Mouse (Mus musculus) embryonic facial prominence, embryonic 11.5 days (tissue): ENCODE data around the gene Cwc22. TPM values are rescaled to one million over a fixed set of nuclear protein-coding genes. Genes with fewer than 3 reads are reported as not detected.

Experiments used
- ATAC-seq: fragments of 200-750 bp; cut with Nextera tagmentation; replicated peaks from 2 replicates; pipeline ENCODE4 v1.8.0; 2017; ENCODE audit warnings: low read depth; ENCODE audit not compliant: insufficient number of reproducible peaks, low FRiP score, low TSS enrichment
- DNase-seq: peaks from one replicate; pipeline ENCODE4 v3.0.0-alpha.2; 2015; ENCODE audit warnings: low spot score
- H3K27ac ChIP-seq: fragments of 300-500 bp; sonication (generic); replicated peaks from 2 replicates; pipeline ENCODE4 v1.5.1; 2014; ENCODE audit warnings: mild to moderate bottlenecking, low read depth, low read length, control low read depth
- H3K27me3 ChIP-seq: fragments of 300-500 bp; sonication (generic); 2 replicates; pipeline ENCODE4 v1.6.1; 2014; ENCODE audit warnings: mild to moderate bottlenecking, low read length, moderate library complexity, mixed read lengths; ENCODE audit not compliant: control insufficient read depth, insufficient read depth
- H3K36me3 ChIP-seq: fragments of 300-500 bp; sonication (generic); replicated peaks from 2 replicates; pipeline ENCODE4 v1.6.1; 2014; ENCODE audit warnings: low read depth, mild to moderate bottlenecking, low read length, moderate library complexity, mixed read lengths; ENCODE audit not compliant: control insufficient read depth, insufficient read depth
- H3K4me1 ChIP-seq: fragments of 300-500 bp; sonication (generic); 2 replicates; pipeline ENCODE4 v1.6.1; 2014; ENCODE audit warnings: low read length, mixed read lengths; ENCODE audit not compliant: control insufficient read depth, insufficient read depth
- H3K4me2 ChIP-seq: fragments of 300-500 bp; sonication (generic); 2 replicates; pipeline ENCODE4 v1.6.1; 2014; ENCODE audit warnings: low read depth, mild to moderate bottlenecking, control low read depth, low read length, moderate library complexity
- H3K4me3 ChIP-seq: fragments of 300-500 bp; sonication (generic); 2 replicates; pipeline ENCODE4 v1.5.1; 2014; ENCODE audit warnings: low read depth, low read length, control low read depth
- H3K9ac ChIP-seq: fragments of 300-500 bp; sonication (generic); replicated peaks from 2 replicates; pipeline ENCODE4 v1.6.1; 2014; ENCODE audit warnings: mild to moderate bottlenecking, control low read depth, low read length
- H3K9me3 ChIP-seq: fragments of 300-500 bp; sonication (generic); replicated peaks from 2 replicates; pipeline ENCODE4 v1.6.1; 2016; ENCODE audit warnings: mild to moderate bottlenecking, low read length, inconsistent platforms, mixed read lengths; ENCODE audit not compliant: control insufficient read depth
- WGBS: fragments of 180-500 bp; shearing (Covaris S2); extraction: QIAGEN DNeasy Blood & Tissue Kit; methylation state at CpG from one replicate; pipeline ENCODE4 v1.1.7; 2014; 5-methylcytosine and 5-hydroxymethylcytosine counted together
- polyA plus RNA-seq: library from polyadenylated mRNA; unstranded; fragments of >200 nt; fragmentation: Nextera tagmentation; extraction: Ambion mirVana; gene quantifications from 2 replicates; pipeline ENCODE4 v1.2.1, GENCODE M21; 2014

The Cwc22 gene
- polyA plus RNA-seq, 1 experiment from 2014 or later, result 41.5 TPM

DNA sequence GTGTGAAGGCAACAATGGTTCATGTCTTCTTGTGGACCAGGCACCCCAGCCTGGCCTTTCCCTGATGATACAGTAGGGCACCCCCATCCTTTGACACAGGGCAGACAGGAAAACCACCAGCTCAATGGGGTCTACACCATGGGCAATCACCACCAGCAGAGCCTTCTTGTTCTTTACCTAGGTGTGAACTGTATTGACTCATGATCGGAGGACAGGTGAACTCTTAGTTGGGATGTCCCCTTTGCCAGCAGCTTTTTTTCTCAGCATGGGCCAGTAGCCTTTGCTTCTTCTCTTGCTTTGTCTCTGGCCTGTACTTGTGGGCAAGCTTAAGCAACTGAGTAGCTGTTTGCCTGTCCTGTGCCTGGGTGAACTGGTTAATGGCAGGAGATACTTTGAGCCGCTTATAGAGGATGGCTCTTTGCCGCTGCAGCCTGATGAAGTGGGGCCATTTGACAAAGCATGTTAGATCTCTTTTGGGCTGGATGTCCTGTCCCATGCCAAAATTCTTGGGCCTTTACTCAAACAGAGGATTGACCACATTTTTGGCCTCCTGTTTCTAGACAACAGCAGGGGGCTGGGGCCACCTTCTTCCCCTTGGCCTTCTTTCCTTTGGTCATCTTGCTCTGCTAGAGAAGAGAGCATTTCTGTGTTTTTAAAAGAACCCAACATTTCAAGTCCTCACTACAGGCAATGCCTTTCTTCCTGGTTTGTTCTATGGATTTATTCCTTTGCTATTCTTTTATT lies 16.4 kb upstream of the Cwc22 start:
- WGBS, result 96% methylated on average over 3 of the region's 3 CpGs
- H3K27me3 ChIP-seq, result no peaks in the 10 kb centered on the region
- no peak overlapping the region for H3K4me2 ChIP-seq
- DNase-seq (no peak), ATAC-seq (no peak)
- no peak overlapping the region for H3K9ac ChIP-seq
- H3K36me3 ChIP-seq, result no peaks in the 10 kb centered on the region
- H3K27ac ChIP-seq, result no peak overlapping the region
- no peaks in the 10 kb centered on the region for H3K4me1 ChIP-seq
- H3K9me3 ChIP-seq, result no peaks in the 10 kb centered on the region
- H3K4me3 ChIP-seq, result no peak overlapping the region

GRCm38 (mm10) chr2:77961256-77961655 lies 15.1 kb upstream of the Cwc22 start:
- Histone ChIP-seq H3K4me2 (no peak overlapping the region), H3K4me1 (no peaks in the 10 kb centered on the region), H3K4me3 (no peak overlapping the region), H3K9me3 (no peaks in the 10 kb centered on the region), H3K36me3 (no peaks in the 10 kb centered on the region), H3K27me3 (no peaks in the 10 kb centered on the region), H3K9ac (no peak overlapping the region), H3K27ac (no peak overlapping the region)
- DNase-seq (no peak), ATAC-seq (no peak)
- WGBS, result 70% methylated on average over 1 of the region's 1 CpGs

GRCm38 (mm10) chr2:77960711-77961110 lies 14.5 kb upstream of the Cwc22 start:
- no peaks in the 10 kb centered on the region for H3K27me3 ChIP-seq
- H3K9me3 ChIP-seq, result no peaks in the 10 kb centered on the region
- no peak overlapping the region for H3K27ac ChIP-seq
- no peaks in the 10 kb centered on the region for H3K36me3 ChIP-seq
- no peak for ATAC-seq
- H3K4me3 ChIP-seq, result no peak overlapping the region
- no peak overlapping the region for H3K9ac ChIP-seq
- no peaks in the 10 kb centered on the region for H3K4me1 ChIP-seq
- 87% methylated on average over 3 of the region's 3 CpGs for WGBS
- H3K4me2 ChIP-seq, result no peak overlapping the region
- no peak for DNase-seq

GRCm38 (mm10) chr2:77959341-77959740 lies 13.2 kb upstream of the Cwc22 start:
- WGBS, result 95% methylated on average over 1 of the region's 1 CpGs
- H3K4me2 ChIP-seq, result no peak overlapping the region
- no peaks in the 10 kb centered on the region for H3K27me3 ChIP-seq
- ATAC-seq, result no peak
- H3K36me3 ChIP-seq, result no peaks in the 10 kb centered on the region
- no peak overlapping the region for H3K4me3 ChIP-seq
- no peak overlapping the region for H3K27ac ChIP-seq
- no peaks in the 10 kb centered on the region for H3K4me1 ChIP-seq
- DNase-seq, result no peak
- H3K9ac ChIP-seq, result no peak overlapping the region
- no peaks in the 10 kb centered on the region for H3K9me3 ChIP-seq

DNA sequence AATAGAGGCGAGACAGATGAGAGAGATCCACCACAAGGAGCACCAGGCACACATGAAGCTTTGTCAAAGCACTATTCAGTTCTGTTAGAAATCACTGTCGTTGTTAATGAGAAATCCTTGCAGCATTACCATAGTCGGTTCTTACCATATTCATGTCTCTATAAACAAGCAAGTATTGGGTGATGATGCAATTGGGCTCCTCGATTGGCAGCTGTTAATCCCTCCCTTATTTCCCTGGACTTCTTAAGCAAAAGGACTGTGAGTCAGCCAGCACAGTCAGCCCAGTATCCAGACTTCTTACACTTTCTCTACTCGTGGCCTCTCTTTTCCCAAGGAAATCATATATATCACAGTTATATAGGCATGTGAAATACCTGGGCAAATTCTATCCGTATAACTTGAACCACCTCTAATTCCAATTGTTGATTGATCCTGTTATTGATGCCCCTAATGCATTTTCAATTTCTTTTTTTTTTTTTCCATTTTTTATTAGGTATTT lies 5.3 kb upstream of the Cwc22 start:
- no peak for ATAC-seq
- H3K9ac ChIP-seq, result no peak overlapping the region
- H3K9me3 ChIP-seq, result no peaks in the 10 kb centered on the region
- no peaks in the 10 kb centered on the region for H3K4me1 ChIP-seq
- no peak for DNase-seq
- no peak overlapping the region for H3K27ac ChIP-seq
- no peaks in the 10 kb centered on the region for H3K36me3 ChIP-seq
- H3K4me3 ChIP-seq, result no peak overlapping the region
- H3K27me3 ChIP-seq, result no peaks in the 10 kb centered on the region
- H3K4me2 ChIP-seq, result no peak overlapping the region
- WGBS, result 86% methylated on average over 6 of the region's 6 CpGs

GRCm38 (mm10) chr2:77950111-77950510 lies 3.9 kb upstream of the Cwc22 start:
- 77% methylated on average over 1 of the region's 1 CpGs for WGBS

DNA sequence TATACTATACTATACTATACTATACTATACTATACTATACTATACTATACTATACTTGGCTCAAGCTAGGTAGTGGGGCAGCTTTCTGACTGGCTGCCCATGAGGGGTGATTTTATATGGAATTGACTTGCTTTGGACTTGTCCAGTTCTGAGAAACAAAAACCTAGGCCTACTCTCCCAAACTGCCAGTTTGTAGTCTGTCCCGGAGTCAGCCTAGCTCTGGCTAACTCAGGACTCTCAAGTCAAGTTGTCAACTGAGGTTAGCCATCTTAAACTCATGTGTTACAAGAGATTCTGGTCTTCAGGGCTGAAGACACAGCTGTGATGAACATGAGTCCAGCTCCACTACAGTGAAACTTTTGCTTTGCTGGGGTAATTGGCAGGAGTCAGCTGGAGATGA lies 3.3 kb upstream of the Cwc22 start:
- WGBS, result 91% methylated on average over 1 of the region's 1 CpGs
- DNase-seq (no peak), ATAC-seq (no peak)
- no peaks in the 10 kb centered on the region for H3K36me3 ChIP-seq
- no peaks in the 10 kb centered on the region for H3K9me3 ChIP-seq
- H3K4me2 ChIP-seq, result no peak overlapping the region
- H3K9ac ChIP-seq, result no peak overlapping the region
- no peaks in the 10 kb centered on the region for H3K27me3 ChIP-seq
- H3K27ac ChIP-seq, result no peak overlapping the region
- no peaks in the 10 kb centered on the region for H3K4me1 ChIP-seq
- H3K4me3 ChIP-seq, result no peak overlapping the region

More at GRCm38 (mm10) chr2:77950111-77950510, 3.9 kb upstream of the Cwc22 start:
- Histone ChIP-seq H3K36me3 (no peaks in the 10 kb centered on the region), H3K27me3 (no peaks in the 10 kb centered on the region), H3K4me1 (no peaks in the 10 kb centered on the region), H3K4me3 (no peak overlapping the region), H3K27ac (no peak overlapping the region), H3K9me3 (no peaks in the 10 kb centered on the region), H3K9ac (no peak overlapping the region), H3K4me2 (no peak overlapping the region)
- ATAC-seq (no peak), DNase-seq (no peak)

DNA sequence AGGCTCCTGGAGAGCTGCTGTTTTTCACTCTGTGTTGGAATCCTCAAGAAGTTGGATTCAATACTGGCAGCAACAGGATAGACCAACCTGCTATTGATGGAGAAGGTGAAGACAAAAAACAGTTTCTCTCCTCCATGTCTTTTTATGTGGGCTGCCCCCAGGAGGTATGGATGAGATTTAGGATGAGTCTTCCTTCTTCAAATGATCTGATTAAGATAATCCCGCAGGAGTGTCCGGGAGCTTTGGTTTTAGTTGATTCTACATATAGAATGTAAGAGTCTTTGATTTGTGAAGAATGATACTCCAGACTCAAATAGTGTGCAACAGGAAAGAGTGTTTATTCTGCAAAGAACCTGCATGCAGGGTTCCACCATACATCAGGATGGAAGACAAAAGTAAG lies 2.7 kb upstream of the Cwc22 start:
- Histone ChIP-seq H3K27ac (no peak overlapping the region), H3K4me1 (no peaks in the 10 kb centered on the region), H3K4me2 (no peak overlapping the region), H3K9ac (no peak overlapping the region), H3K36me3 (no peaks in the 10 kb centered on the region), H3K9me3 (no peaks in the 10 kb centered on the region), H3K4me3 (no peak overlapping the region), H3K27me3 (no peaks in the 10 kb centered on the region)
- DNase-seq (no peak), ATAC-seq (no peak)
- WGBS, result 93% methylated on average over 2 of the region's 2 CpGs
